ENCODE assay signal across 15 mouse cellular contexts in the genomic region with DNA sequence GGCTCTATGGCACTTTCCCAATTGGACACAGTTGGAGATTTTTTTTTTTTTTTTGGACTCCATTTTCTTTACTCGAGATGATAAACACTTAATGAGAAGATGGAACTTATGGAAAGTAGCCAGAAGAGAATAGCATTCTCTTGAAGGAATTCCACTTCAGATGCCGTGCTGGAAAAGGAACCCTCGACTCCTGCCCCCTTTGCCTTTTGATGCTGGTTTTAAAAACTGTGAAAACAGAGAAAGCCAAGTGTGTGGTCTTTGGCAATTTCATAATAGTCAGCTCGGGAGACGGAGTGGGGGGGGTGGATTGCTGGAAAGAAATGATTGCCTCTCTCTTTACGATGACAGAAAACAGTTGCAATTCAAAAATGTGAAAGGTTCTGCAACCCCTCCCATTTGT.
A peak's percentile ranks its signal among the peaks of the same experiment; 100 is the strongest.
DNase-seq lines count a peak whose midpoint lies in the region; ATAC-seq and TF ChIP-seq lines count a peak whose summit lies in the region.
"Had no signal": no experiment of that assay in that cellular context is flagged by ENCODE, and none has a peak within 500 bp of the region (broad histone marks: within the 10 kb centered on the region; RNA-seq: fewer than 3 reads in every experiment).

No protein-coding gene starts in this region.

- no peak for TF ChIP-seq POLR2A in kidney, adult 2 months (IDR thresholded peaks at IDR 0.05; ENCODE audit: low read depth, low read length)

- peaks cover 4% of the 10 kb centered on the region; the same call in 1 of the 2 replicates for H3K9me3 ChIP-seq in forebrain, embryonic 10.5 days
- H3K9me3 ChIP-seq in forebrain, embryonic 13.5 days (replicated peaks): no peaks in the 10 kb centered on the region
- no peaks in the 10 kb centered on the region for H3K9me3 ChIP-seq in forebrain, embryonic 16.5 days (ENCODE audit: control insufficient read depth, low read length)
- H3K9me3 ChIP-seq: hindbrain, embryonic 15.5 days; midbrain, embryonic 15.5 days; neural tube, embryonic 12.5 days had no signal

- no peak for TF ChIP-seq CTCF in kidney, adult 2 months (conservative IDR thresholded peaks at IDR 0.05; ENCODE audit: insufficient read depth, insufficient read length, low read depth, low read length)

- peaks cover 24% of the 10 kb centered on the region for H3K4me1 ChIP-seq in forebrain, embryonic 10.5 days
- H3K4me1 ChIP-seq in forebrain, embryonic 13.5 days: peaks cover 9% of the 10 kb centered on the region
- H3K4me1 ChIP-seq in kidney, adult 2 months (ENCODE audit: control insufficient read depth, insufficient read depth, low read length): no peaks in the 10 kb centered on the region
- H3K4me1 ChIP-seq in forebrain, embryonic 16.5 days (replicated peaks; ENCODE audit: control insufficient read depth, insufficient read depth, low read length): peaks cover 7% of the 10 kb centered on the region; the same call in 1 of the 2 replicates
- H3K4me1 ChIP-seq: hindbrain, embryonic 15.5 days had no signal

- WGBS in forebrain, embryonic 10.5 days: 27% methylated on average over 6 of the region's 6 CpGs
- WGBS in forebrain, embryonic 13.5 days: 5% methylated on average over 6 of the region's 6 CpGs
- 62% methylated on average over 6 of the region's 6 CpGs for WGBS in kidney, adult 2 months
- WGBS in forebrain, embryonic 16.5 days: 1% methylated on average over 6 of the region's 6 CpGs

- no peak overlapping the region for H3K9ac ChIP-seq in forebrain, embryonic 13.5 days
- no peak overlapping the region for H3K9ac ChIP-seq in forebrain, embryonic 16.5 days (replicated peaks; ENCODE audit: low read depth, low read length)
- H3K9ac ChIP-seq: hindbrain, embryonic 15.5 days; midbrain, embryonic 15.5 days; neural tube, embryonic 12.5 days had no signal

- peak overlapping the region; percentile 51 for H3K27ac ChIP-seq in forebrain, embryonic 10.5 days
- H3K27ac ChIP-seq in forebrain, embryonic 13.5 days: no peak overlapping the region
- H3K27ac ChIP-seq in kidney, adult 2 months (ENCODE audit: insufficient read depth, low read depth, low read length): no peak overlapping the region
- H3K27ac ChIP-seq in forebrain, embryonic 16.5 days (ENCODE audit: low read length): no peak overlapping the region
- H3K27ac ChIP-seq: hindbrain, embryonic 15.5 days; midbrain, embryonic 15.5 days; neural tube, embryonic 12.5 days had no signal

- ATAC-seq in forebrain, embryonic 13.5 days: no peak
- 0 out of 2 replicates have a peak, but pooled peaks have one; percentile 12 for ATAC-seq in forebrain, embryonic 16.5 days
- ATAC-seq: Patski had no signal

- no peak overlapping the region for H3K4me3 ChIP-seq in forebrain, embryonic 10.5 days
- no peak overlapping the region for H3K4me3 ChIP-seq in forebrain, embryonic 13.5 days
- H3K4me3 ChIP-seq in kidney, adult 2 months (ENCODE audit: insufficient read depth, low read depth, low read length): no peak overlapping the region
- no peak overlapping the region for H3K4me3 ChIP-seq in forebrain, embryonic 16.5 days (replicated peaks; ENCODE audit: low read length)
- H3K4me3 ChIP-seq: hindbrain, embryonic 15.5 days; midbrain, embryonic 15.5 days; neural tube, embryonic 12.5 days had no signal

- H3K36me3 ChIP-seq in forebrain, embryonic 10.5 days (replicated peaks): no peaks in the 10 kb centered on the region
- no peaks in the 10 kb centered on the region for H3K36me3 ChIP-seq in forebrain, embryonic 13.5 days (ENCODE audit: poor library complexity, severe bottlenecking)
- no peaks in the 10 kb centered on the region for H3K36me3 ChIP-seq in kidney, adult 2 months (ENCODE audit: control insufficient read depth, insufficient read depth, low read length)
- no peaks in the 10 kb centered on the region for H3K36me3 ChIP-seq in forebrain, embryonic 16.5 days (ENCODE audit: control insufficient read depth, insufficient read depth)
- H3K36me3 ChIP-seq: hindbrain, embryonic 15.5 days; midbrain, embryonic 15.5 days; neural tube, embryonic 12.5 days had no signal

- DNase-seq in forebrain, embryonic 10.5 days (ENCODE audit: extremely low spot score, low spot score): no peak
- peak; percentile 22 to 41 for DNase-seq in kidney, postnatal 4 days
- DNase-seq in kidney, adult 2 months: no peak
- DNase-seq in lung, postnatal 14 days: peak; percentile 11
- DNase-seq in left cerebral cortex, adult 9 months (ENCODE audit: low spot score in 2 of 2): no peak
- DNase-seq in frontal cortex, postnatal 10 days (ENCODE audit: low spot score in 2 of 2): no peak
- DNase-seq: cerebellum, adult 11-12 months; layer of hippocampus, postnatal 36 days; spleen, adult 18-20 months had no signal

- no peak overlapping the region; the same call in 1 of the 2 replicates for H3K4me2 ChIP-seq in forebrain, embryonic 13.5 days
- H3K4me2 ChIP-seq in forebrain, embryonic 16.5 days (ENCODE audit: low read length): peak overlapping the region; percentile 10; the same call in 1 of the 2 replicates
- H3K4me2 ChIP-seq: hindbrain, embryonic 15.5 days; midbrain, embryonic 15.5 days; neural tube, embryonic 12.5 days had no signal

- peaks cover 10% of the 10 kb centered on the region for H3K27me3 ChIP-seq in forebrain, embryonic 10.5 days (ENCODE audit: poor library complexity, severe bottlenecking)
- H3K27me3 ChIP-seq in forebrain, embryonic 13.5 days: no peaks in the 10 kb centered on the region
- no peaks in the 10 kb centered on the region for H3K27me3 ChIP-seq in kidney, adult 2 months (replicated peaks; ENCODE audit: control insufficient read depth, insufficient read depth, low read length)
- no peaks in the 10 kb centered on the region for H3K27me3 ChIP-seq in forebrain, embryonic 16.5 days (replicated peaks; ENCODE audit: control insufficient read depth, insufficient read depth, low read length)
- H3K27me3 ChIP-seq: hindbrain, embryonic 15.5 days; midbrain, embryonic 15.5 days; neural tube, embryonic 12.5 days; Patski had no signal

Comparison
In these comparisons a context has a peak if more than half of its experiments do, and no peak if none do; other contexts are left out.
1. DNase-seq: peak in kidney, postnatal 4 days (2 of 2) and lung, postnatal 14 days (single experiment); none in forebrain, embryonic 10.5 days (single experiment), kidney, adult 2 months (single experiment), left cerebral cortex, adult 9 months (0 of 2) and frontal cortex, postnatal 10 days (0 of 2).